Mouse (Mus musculus) frontal cortex, postnatal 25 days (tissue): ENCODE data around the gene Atp13a4.

ENCODE experiments used
- DNase-seq, 2 experiments: peaks; one replicate each; pipeline ENCODE4 v3.0.0; 2022; ENCODE audit warnings: low spot score in 2 of 2

Gene Atp13a4

GRCm38 (mm10) chr16:29544829-29545228 is at the start of gene Atp13a4:
TSS of gene Atp13a4 (minus strand) at chr16:29544864.
- DNase-seq = no peak

DNA sequence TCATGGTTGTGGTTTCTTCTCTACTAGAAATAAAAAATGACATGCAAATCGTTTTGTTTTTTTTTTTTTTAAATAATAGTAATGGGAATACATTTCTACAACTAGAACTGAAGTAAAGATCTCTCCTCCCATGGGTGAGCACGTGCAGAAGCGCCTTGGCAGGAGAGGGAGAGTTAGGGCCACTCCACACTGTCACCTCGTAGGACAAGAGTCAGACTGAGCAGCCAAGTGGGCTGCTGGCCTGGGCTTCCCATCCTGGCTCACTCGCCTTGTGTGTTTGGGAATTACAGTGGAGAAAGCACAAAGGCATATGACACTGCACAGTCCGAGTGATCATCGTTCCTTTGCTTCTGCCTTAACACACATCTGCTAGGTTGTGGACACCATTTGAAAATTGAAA is 47.5 kb upstream of the Atp13a4 start:
- DNase-seq = no peak

GRCm38 (mm10) chr16:29579787-29580176 is 35.1 kb upstream of the Atp13a4 start:
- DNase-seq = no peak

- peak; percentile 99 for DNase-seq
Measured at GRCm38 (mm10) chr16:29579167-29579786, 34.6 kb upstream of the Atp13a4 start, which contains the start of gene Opa1. TSS of gene Opa1 (plus strand) at chr16:29579334.

GRCm38 (mm10) chr16:29575620-29576019 is 31.0 kb upstream of the Atp13a4 start:
- no peak for DNase-seq

DNA sequence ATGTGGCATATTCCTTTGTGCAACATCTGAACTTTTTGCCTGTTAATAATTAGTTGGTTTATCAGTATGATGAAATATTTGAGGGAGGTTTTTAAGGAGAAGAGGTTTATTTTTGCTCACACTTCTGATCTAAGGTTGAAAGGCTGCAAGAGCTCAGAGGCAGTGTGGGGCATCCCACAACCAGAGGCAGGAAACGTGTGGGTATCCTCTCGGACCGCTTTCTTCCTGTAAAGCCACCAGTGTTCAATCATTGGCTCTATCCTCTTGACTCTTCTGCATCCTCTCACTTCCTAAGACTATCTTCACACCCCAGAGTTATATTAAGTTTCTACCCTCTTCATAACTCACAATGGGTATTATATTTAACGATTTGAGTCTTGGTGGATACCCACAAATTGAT is 29.3 kb upstream of the Atp13a4 start:
- no peak for DNase-seq

DNA sequence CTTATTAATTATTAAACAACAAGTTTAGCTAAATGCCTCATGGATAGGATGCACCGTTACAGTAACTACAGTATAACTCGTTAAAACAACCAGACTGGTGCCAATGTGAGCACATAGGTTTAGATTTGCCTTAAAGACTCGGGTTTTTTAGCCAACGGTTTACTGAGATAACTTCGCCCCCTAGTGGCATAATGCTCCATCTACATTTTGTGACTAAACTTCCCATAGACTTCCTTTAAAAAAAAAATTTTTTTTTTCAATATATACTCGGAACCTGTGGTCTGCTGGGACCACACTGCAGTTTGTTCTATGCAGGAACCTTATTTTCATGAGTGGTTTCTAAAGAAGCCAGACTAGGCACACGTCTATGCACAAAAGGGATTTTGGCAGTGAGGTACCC is 16.2 kb upstream of the Atp13a4 start:
- DNase-seq = peak in 1 of 2 experiments; percentile 42

- peak in 1 of 2 experiments; percentile 4 for DNase-seq
Measured at GRCm38 (mm10) chr16:29560454-29560853, 15.8 kb upstream of the Atp13a4 start.

DNA sequence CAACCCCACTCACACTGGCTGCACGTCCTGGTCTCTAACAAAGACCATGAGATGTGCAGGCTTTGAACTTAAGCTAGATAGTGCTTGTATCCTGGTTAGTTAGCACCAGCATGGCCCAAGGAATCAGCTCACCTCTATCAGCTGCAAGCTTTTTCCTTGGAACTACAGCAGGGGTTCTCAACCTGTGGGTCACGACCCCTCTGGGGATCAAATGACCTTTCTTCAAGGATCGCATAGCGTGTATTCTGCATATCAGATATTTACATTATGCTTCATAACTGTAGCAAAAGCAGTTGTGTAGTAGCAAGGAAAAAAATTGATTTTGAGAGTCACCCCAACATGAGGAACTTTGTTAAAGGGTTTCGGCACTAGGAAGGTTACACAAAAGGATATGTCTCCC is 15.0 kb upstream of the Atp13a4 start:
- DNase-seq = no peak

DNA sequence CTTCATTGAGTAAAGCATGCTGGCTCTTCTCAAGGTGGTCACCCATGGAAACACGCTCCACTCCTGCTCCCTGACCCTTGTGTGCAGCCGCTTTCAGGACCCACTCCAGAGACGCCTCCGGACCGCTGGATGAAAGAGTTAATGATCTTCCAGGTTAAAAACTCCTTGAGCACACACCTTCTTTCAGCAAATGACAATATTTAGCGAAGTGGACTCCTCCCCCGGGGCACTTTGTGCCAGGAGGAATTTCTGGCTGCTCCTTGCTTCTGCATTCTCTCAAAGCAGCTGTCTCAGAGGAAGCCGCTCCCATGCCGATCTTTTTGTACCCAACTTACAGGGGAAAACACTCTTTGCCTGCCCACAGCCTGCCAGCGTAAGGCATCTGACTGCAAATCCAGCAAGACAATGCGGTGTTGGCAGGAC is 3.4 kb downstream of the Atp13a4 start:
- DNase-seq = peak in 1 of 2 experiments; percentile 12

DNA sequence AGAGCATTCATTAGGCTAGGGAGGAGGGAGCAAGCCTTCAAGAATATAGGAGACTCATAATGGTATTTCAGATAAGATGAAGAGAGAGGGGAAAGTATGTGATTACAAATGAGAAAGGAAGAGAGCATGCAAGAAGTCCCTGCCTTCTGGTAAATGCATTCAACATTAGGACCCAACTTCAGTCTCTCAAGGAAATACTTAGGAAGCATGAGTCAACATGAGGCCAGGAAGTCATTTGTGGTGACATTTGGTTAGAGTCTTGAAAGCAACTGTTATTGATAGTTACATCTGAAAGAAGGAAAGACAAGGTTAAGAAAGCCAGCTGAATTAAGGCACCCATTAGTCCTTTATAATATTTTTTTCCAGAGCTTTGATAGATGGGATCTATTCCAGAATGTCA is 4.8 kb downstream of the Atp13a4 start:
- DNase-seq = no peak

DNA sequence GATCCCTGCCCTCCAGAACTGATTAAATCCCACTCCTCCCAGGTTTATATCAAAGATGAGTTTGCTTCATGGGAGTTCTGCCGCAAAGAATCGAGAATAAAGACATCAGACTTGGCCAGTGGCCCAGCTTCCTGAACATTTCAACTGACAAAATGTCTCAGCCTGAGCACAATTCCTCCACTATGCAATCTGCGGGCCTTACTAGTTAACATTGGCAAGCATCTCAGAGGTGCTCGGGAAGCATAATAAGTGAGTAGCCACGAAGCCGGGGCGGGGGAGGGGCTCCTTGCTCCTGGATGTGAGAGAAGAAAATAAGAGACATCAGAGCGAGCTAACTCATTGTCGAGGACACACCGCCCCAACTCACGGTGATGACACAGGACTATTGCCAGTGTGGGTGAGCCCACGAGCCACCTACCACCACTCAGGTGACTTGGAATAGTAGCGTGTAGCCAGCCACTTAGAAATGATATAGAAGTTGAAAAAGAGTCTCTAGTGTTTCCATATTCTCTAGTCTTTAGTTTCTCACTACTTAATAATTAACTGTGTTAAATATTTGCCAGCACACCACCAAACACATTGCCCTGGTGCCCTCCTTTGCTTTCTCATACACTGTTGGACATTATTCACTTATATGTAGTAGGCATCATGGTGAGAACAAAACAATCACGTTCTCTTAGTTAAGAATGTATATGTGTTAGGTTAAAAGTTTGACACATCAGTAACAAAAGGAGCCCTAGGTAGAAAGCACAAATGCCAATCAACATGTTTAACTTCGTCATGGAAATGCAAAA is 8.1 kb downstream of the Atp13a4 start:
- DNase-seq = peak in 1 of 2 experiments; percentile 16

GRCm38 (mm10) chr16:29535866-29536265 is 8.8 kb downstream of the Atp13a4 start:
- DNase-seq = no peak

DNA sequence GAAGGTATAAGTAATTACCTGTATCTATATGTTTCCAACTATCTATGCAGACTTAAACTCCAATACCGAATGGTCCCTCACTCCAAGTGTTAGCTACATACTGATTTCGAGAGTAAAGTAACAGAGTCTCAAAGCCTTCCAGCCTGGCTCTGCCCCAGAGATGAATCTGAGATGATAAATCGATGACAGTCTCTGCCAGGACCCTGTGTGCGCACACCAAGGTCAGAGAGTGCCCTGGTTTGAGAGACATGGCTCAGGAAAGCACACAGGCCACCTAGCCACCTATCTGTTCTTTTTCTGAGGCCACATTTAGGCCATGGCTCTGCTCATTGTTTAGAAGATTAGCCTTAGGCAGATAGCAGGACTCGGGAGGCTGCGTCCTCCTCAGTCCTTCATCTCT is 11.0 kb downstream of the Atp13a4 start:
- no peak for DNase-seq

GRCm38 (mm10) chr16:29527085-29527484 is 17.6 kb downstream of the Atp13a4 start:
- no peak for DNase-seq

DNA sequence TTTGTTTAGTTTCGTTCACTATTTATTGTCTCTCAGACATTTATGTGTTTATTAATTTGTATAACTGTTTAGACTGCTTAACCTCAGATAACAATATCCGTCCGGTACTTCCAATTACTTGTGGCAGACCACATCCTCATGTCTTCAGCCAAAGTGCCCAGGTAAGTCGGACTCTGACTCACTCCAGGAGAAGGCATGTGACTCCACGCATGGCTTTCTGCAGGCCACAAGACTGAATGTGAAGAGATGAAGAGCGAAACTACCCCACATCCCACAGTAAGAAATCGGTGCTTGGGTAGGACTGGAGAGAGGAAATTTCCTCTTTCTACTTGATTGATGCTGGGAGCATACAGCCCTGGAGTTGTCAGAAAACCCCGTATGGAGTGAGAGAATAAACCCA is 18.1 kb downstream of the Atp13a4 start:
- DNase-seq = no peak

DNA sequence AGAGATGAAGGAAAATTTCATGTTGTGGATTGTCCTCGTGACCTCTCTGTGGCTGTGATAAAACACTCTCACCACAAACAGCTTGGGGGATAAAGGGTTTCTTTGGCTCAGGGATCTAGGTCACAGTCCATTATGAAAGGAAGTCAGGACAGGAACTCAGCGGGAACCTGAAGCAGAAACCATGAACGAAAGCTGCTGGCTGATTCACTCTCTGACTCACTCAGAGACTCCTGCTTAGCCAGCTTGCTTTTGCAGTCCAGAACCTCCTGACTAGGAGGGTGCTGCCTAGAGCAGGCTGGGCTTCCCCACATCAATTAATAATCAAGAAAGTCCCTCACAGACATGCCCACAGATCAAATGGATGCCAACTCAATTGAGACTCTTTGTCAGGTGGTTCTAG is 32.2 kb downstream of the Atp13a4 start:
- no peak for DNase-seq

GRCm38 (mm10) chr16:29510743-29511142 is 33.9 kb downstream of the Atp13a4 start:
- DNase-seq = no peak

GRCm38 (mm10) chr16:29509881-29510280 is 34.8 kb downstream of the Atp13a4 start:
- DNase-seq = no peak

DNA sequence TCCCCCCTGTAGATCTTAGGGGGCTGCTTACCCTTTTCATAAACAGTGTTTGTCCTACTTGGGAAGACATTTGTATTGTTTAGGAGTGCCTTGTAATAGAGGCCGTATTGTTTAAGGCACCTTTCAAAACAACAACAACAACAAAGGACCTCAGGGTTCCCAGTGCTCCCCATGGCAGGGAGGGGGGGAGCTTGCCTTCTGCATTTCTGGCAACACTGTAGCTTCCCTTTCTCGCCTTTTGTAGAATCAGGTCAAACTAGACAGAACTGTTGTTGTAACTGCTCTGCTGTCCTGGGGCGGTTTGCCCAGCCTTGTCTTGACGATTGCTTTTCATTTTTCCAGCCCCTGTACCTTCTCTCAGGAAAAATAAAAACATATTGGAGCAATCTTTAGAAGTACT is 40.0 kb downstream of the Atp13a4 start:
- DNase-seq = no peak

GRCm38 (mm10) chr16:29504198-29504597 is 40.5 kb downstream of the Atp13a4 start:
- DNase-seq = no peak

DNA sequence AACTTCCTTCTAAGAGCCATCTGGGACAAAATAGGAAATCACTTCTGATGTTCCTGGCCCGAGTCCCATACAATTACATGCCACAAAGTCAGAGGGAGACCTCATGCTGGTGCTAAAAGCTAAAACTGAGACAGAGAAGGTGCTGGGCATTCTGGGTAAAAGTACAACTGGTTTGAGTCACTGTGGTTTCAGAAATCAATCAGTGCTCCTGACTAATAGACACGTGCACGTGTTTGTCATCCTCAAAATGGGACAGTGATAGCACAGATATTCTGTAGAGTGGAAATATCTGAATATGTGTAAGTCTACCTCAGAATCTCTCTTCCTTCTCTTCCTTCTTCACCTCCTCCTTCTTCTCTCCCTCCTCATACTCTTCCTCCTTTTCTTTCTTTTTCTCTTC is 53.6 kb downstream of the Atp13a4 start:
- DNase-seq = no peak

- DNase-seq = no peak
Measured at GRCm38 (mm10) chr16:29481439-29481838, 63.2 kb downstream of the Atp13a4 start.
